Mouse (Mus musculus): ENCODE measurements around the gene Scaper.

GRCm38 (mm10) chr9:55614711-55615110, 323.2 kb downstream of the Scaper start:
- no peak for TF ChIP-seq CTCF (IDR thresholded peaks at IDR 0.05; ENCODE audit: extremely low read depth, insufficient read depth, low read length)
- TF ChIP-seq POLR2A (IDR thresholded peaks at IDR 0.05; ENCODE audit: extremely low read depth, insufficient read depth, low read length) = no peak
